Mouse (Mus musculus) E14TG2a.4 (cell line): ENCODE results near the gene Specc1.

Source experiments
- CTCF ChIP-seq: conservative IDR thresholded peaks from 2 replicates; pipeline ENCODE4 v1.5.1; 2014; ENCODE audit warnings: low read length
- POU5F1 ChIP-seq: IDR thresholded peaks from 2 replicates; pipeline ENCODE4 v1.6.1; 2014; ENCODE audit warnings: low read length, borderline replicate concordance

GRCm38 (mm10) chr11:62080476-62080875 is 123.9 kb downstream of the Specc1 start:
- TF ChIP-seq CTCF (no peak), POU5F1 (no peak)
